Mouse (Mus musculus) Patski (cell line): ENCODE data around the gene Tmem213. TPM values are rescaled to one million over a fixed set of nuclear protein-coding genes. Genes with fewer than 3 reads are reported as not detected.
A peak's percentile ranks its signal among the peaks of the same experiment; 100 is the strongest.

Experiments used
- ATAC-seq: fragments of 100-300 bp; one replicate; pipeline ENCODE4 v1.8.0; 2021
- CTCF ChIA-PET: fragments of 350-600 bp; sonication (Branson Sonifier 250); formaldehyde crosslinking; loops from one replicate; lab custom pipeline; 2022; ENCODE audit warnings: inconsistent platforms; lab: Charles Lee
- POLR2A ChIA-PET: fragments of 350-600 bp; sonication (Branson Sonifier 250); formaldehyde crosslinking; loops from one replicate; lab custom pipeline; 2022; ENCODE audit warnings: antibody characterized with exemption, inconsistent platforms; lab: Charles Lee
- DNase-seq: peaks from one replicate; pipeline ENCODE4 v3.0.0-alpha.2; 2011; ENCODE audit warnings: low read depth, low spot score
- H3K27me3 ChIP-seq: fragments of 371-371 bp; one replicate; pipeline ENCODE4 v1.5.1; 2021
- CTCF ChIP-seq: fragments of 100-300 bp; IDR thresholded peaks from one replicate; pipeline ENCODE4 v1.5.1; 2021
- in situ Hi-C: fragments of 300-500 bp; cut with MboI; formaldehyde crosslinking; loops from 3 replicates; pipeline ENCODE4 v1.11.1; 2018; ENCODE audit warnings: low pct_unique_long_range_greater_than_20kb, mixed read lengths
- polyA plus RNA-seq: library from polyadenylated mRNA; unstranded; gene quantifications from one replicate; pipeline ENCODE4 v1.2.3, GENCODE M21; 2021

Tmem213 gene
- polyA plus RNA-seq, 1 experiment from 2014 or later, result not detected

DNA sequence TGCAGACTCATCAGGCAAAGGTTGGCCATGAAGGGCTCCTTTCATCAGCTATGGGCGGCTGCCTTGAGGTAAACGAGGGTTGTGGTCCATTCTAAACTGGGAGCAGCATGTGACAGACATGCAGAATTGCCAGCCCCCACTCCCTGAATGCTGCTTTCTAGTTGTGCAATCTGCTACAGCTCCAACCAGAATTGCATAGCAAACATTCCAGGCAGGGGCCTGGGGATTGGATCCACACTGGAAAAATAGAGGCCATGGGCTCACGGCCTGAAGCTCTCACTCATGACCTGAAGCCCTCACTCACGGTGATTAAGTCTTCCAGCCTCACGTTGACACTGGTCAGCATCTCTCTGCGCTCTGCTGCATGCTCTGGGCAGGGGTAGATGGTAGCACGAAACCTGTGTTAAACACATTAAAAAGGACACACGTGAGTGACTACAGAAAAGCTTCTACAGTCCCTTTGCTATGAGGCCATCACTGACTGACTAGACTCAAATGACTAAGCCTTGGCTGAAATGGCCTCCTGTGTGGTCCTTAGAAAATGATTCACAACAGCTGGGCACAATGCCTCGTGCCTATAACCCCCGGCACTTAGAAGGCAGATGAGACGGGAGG is 27.2 kb upstream of the Tmem213 start:
- CTCF ChIA-PET, result interaction anchor here (0.8 to 1.7 kb wide), 6 partner anchors 10 to 73 kb away, joined by 3 to 6 read pairs (median 4); no protein-coding TSS in a partner anchor

DNA sequence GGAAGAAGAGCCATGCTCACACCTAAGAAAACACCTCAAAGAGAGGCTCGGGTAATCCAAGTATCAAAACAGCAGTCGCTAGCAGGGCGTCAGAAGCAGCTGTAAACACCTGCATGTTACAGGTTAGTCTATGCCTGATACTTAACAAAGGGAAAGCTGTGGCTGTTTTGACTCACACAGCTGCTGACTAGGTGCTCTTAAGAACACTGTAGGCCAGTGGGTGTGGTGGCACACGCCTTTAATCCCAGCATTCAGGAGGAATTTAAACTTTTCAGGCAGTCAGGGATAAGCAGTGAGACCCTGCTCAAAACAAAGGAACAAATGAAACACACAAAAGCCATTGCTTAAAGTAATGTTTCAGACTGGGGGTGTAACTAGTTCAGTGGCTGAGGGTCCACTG is 25.9 kb upstream of the Tmem213 start:
- DNase-seq (no peak), ATAC-seq (no peak)
- CTCF ChIA-PET, result interaction anchor here (1.0 to 1.7 kb wide), 3 partner anchors 17 to 68 kb away, joined by 3 to 4 read pairs (median 3); no protein-coding TSS in a partner anchor

More for the DNA sequence above, 27.2 kb upstream of the Tmem213 start:
- POLR2A ChIA-PET, result interaction anchor here (0.9 to 1.2 kb wide), 2 partner anchors 9 kb away, joined by 4 to 5 read pairs; no protein-coding TSS in a partner anchor
- no peak for TF ChIP-seq CTCF
- no peaks in the 10 kb centered on the region for H3K27me3 ChIP-seq
- ATAC-seq, result peak; percentile 94
- DNase-seq, result peak; percentile 93
- in situ Hi-C loops, result no loop called here

DNA sequence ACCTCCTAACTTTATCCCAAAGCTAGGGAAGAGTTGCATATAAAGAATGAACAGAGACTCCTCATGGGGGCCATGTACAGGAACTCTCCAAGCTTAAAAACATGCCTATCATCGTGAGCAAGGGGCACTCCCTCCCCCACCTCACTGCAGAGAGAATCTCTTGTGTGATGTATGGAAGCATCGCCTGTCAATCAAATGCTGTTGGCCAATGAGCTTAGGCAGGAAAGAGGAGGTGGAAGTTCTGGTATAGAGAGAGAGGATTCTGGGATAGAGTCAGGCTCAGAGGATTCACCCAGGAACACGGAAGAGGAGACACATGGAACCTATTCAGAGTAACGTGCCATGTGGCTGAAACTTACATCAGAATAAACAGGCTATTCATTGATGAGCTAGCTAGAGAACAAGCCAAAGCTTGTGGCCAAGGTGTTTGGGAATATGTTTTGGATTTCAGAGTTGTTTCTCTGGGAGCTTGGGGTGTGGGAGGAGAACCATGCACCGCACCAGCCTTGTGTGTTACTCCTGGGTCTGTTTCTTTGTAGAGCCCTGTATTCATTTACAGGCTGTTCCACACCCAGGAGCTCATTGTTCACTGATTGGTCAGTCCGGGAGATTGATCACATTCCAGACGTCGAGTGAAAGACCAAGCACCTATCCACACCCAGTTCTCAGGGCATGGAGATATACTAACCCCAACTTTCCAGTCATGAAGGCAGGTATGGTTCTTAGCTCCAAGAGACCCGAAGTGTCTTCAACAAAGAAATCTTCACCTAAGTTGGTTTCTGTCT is 21.6 kb upstream of the Tmem213 start:
- in situ Hi-C loops, result no loop called here
- ChIA-PET CTCF (no interaction called here), POLR2A (no interaction called here)
- no peak for TF ChIP-seq CTCF
- H3K27me3 ChIP-seq, result no peaks in the 10 kb centered on the region
- DNase-seq (no peak), ATAC-seq (no peak)

More for the DNA sequence above, 25.9 kb upstream of the Tmem213 start:
- in situ Hi-C loops, result no loop called here
- no peak for TF ChIP-seq CTCF
- no peaks in the 10 kb centered on the region for H3K27me3 ChIP-seq
- POLR2A ChIA-PET, result interaction anchor here (0.6 kb wide), 1 partner anchor 14 kb away, joined by 3 read pairs; no protein-coding TSS in a partner anchor

DNA sequence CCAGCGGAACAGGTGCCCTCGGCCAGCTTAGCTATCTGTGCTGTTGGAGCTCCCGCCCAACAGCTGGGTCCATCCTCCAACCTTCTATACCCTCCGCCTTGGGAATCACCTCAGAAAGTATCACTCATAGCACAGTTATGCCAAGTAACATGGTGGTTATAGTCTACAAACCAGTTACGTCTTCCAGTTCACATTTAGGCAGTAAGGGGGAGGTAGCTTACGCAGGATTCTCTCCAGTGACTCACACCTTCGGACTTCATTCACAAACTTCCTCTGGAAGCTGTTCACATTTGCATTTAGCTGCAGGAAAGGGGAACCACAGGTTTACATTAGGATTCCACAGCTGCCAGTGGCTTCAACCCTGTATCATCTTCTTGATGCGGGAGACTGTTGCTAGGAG is 16.5 kb upstream of the Tmem213 start:
- TF ChIP-seq CTCF, result no peak

DNA sequence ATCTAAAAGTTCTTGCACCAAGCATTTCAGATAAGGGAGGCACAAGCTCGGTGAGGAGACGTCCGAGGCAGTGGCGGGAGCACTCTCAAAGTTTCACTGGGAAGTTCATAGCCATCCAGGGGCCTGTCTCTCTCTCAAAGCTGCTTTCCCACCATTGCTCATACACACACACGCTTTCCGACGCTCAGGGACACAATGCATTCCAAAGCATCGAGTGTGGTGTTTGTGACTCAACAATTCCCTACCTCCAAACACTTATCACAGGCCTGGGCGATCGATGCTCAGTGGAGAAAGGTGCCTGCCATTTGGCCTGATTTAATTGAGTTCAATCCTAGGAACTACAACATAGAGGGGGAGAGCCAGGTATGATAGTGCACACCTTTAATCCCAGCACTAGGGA is 14.4 kb upstream of the Tmem213 start:
- POLR2A ChIA-PET, result no interaction called here
- no peaks in the 10 kb centered on the region for H3K27me3 ChIP-seq
- in situ Hi-C loops, result no loop called here
- TF ChIP-seq CTCF, result no peak
- ATAC-seq (no peak), DNase-seq (no peak)
- CTCF ChIA-PET, result interaction anchor here (1.2 kb wide), 1 partner anchor 11 kb away, joined by 3 read pairs; no protein-coding TSS in a partner anchor

More for the DNA sequence above, 16.5 kb upstream of the Tmem213 start:
- in situ Hi-C loops, result no loop called here
- DNase-seq (peak; percentile 71), ATAC-seq (peak; percentile 84)
- no peaks in the 10 kb centered on the region for H3K27me3 ChIP-seq
- ChIA-PET POLR2A (no interaction called here), CTCF (interaction anchor here (0.9 to 1.6 kb wide), 4 partner anchors 14 to 64 kb away, joined by 3 to 6 read pairs (median 4); no protein-coding TSS in a partner anchor)

DNA sequence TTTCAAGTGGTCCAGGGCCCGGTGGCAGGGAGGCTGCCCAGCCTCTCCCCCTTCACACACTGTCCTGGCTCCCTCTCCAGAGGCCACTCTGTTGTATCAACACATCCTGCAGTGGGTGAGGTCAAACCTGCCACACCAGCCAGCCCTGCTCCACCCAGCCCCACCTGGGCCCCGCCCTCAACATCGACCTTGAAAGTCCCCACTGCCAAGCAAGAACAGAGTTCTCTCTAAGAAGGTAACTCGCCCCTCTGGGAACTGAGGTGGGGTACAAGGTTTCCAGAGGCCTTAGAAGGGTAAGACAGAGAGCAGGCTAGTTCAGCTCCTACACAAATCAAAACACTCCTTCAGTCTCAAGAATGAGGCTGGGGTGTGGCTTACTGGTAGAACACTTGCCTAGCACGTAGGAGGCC is 12.1 kb upstream of the Tmem213 start:
- POLR2A ChIA-PET, result no interaction called here
- no peak for ATAC-seq
- TF ChIP-seq CTCF, result no peak
- no peaks in the 10 kb centered on the region for H3K27me3 ChIP-seq
- in situ Hi-C loops, result no loop called here
- DNase-seq, result no peak
- CTCF ChIA-PET, result no interaction called here

DNA sequence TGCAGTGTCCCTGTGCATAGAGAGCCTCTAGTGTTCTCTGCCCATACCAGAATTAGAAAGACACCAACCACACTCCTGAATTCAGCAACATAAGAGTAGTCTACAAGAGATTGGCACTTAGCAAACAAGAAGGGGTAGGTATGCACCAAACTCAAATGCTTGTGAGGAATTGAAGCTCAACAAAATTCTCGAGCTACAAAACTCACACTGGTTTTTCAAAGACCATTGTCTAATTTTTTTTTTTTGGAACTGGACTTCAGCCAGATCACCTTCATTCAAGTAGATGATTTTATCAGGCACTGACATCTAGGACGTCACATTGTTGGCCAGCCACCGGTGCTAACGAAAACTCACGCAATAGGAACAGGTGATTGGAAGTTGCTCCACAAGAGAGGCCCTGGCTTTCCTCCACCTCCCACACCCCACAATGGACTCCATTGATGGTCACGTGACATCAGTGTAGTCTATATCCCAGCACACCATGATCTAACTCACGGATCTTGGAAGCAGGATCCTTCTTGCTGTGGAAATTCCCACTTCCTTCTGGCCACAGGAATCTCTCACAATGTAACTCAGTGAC is 6.7 kb upstream of the Tmem213 start:
- CTCF ChIA-PET, result interaction anchor here (0.8 to 1.6 kb wide), 2 partner anchors 10 to 30 kb away, joined by 3 to 4 read pairs; no protein-coding TSS in a partner anchor
- no peak for TF ChIP-seq CTCF
- no peaks in the 10 kb centered on the region for H3K27me3 ChIP-seq
- POLR2A ChIA-PET, result no interaction called here
- ATAC-seq (no peak), DNase-seq (no peak)
- in situ Hi-C loops, result no loop called here

DNA sequence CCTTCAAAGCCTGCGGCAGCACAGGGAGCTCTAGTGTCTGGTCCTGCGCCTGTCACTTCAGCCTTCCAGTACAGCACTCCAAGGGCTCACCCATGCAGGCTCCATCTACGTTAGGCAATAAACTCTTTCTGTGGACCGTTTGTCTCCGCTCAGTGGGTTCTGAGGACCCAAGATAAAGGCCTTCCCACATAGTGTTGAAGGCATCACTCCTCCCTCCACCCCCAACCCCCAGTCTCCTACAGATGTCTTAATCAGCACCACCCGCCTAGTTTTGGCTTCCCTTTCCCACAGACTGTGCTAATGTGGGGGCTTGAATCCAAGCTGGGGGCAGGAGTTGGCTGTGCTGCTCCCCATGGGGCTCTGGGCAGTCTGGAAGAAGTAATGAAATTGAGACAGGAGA is 5.3 kb upstream of the Tmem213 start:
- POLR2A ChIA-PET, result interaction anchor here (0.6 kb wide), 1 partner anchor 28 kb away, joined by 4 read pairs; no protein-coding TSS in a partner anchor
- in situ Hi-C loops, result no loop called here

DNA sequence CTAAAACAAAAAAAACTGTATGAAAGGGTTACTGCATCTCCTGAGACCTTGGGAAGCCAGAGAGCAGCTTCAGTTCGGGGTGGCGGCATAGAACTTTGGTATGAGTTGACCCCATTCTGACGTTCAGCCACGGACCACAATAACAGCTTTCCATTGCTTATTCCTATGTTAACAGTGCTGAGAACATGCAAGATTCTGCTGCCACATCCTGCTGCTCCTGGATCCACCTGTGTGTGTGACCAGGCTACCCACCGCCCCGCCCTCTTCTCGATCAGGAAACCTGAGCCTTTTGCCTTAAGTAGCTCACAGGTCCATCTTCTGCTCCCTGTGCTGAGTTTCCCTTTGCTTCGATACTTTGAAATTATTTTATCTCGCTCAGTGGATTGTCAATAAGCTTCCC is 3.1 kb upstream of the Tmem213 start:
- no peak for DNase-seq
- CTCF ChIA-PET, result interaction anchor here (1.0 to 2.1 kb wide), 3 partner anchors 13 to 54 kb away, joined by 3 to 6 read pairs (median 3); no protein-coding TSS in a partner anchor
- no peaks in the 10 kb centered on the region for H3K27me3 ChIP-seq
- TF ChIP-seq CTCF, result no peak
- in situ Hi-C loops, result no loop called here
- POLR2A ChIA-PET, result interaction anchor here (0.5 kb wide), 1 partner anchor 19 kb away, joined by 3 read pairs; no protein-coding TSS in a partner anchor
- no peak for ATAC-seq

More for the DNA sequence above, 5.3 kb upstream of the Tmem213 start:
- CTCF ChIA-PET, result interaction anchor here (1.6 kb wide), 1 partner anchor 31 kb away, joined by 4 read pairs; no protein-coding TSS in a partner anchor
- no peaks in the 10 kb centered on the region for H3K27me3 ChIP-seq
- TF ChIP-seq CTCF, result no peak
- no peak for DNase-seq
- ATAC-seq, result no peak

DNA sequence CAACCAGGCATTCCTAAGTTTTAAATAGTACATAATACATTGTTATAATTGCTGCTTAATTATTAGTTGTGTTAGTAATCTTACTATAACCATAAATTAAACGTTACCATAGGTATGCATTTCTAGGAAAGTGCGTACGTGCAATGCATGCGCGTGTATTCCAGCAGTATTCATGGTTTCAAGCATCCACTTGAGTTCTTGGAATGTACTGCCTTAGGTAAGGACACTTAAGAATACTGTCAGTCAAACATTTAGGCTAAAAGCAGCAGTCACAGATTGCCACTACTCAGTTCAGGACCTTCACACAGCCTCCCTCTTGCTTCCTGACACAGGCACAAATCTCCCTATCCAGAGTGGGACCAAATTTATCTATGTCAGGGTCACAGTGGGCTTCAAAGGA is 606 bp upstream of the Tmem213 start:
- CTCF ChIA-PET, result no interaction called here
- TF ChIP-seq CTCF, result no peak
- in situ Hi-C loops, result no loop called here
- ATAC-seq, result no peak
- no peaks in the 10 kb centered on the region for H3K27me3 ChIP-seq
- DNase-seq, result no peak
- POLR2A ChIA-PET, result no interaction called here
